Mouse (Mus musculus) hindbrain, embryonic 11.5 days (tissue): Measurements from ENCODE around the gene Gm13275. TPM values are rescaled to one million over a fixed set of nuclear protein-coding genes. Genes with fewer than 3 reads are reported as not detected.
"Not testable (repeated sequence)": the region's sequence is repeated elsewhere in the genome, so short reads cannot be mapped to it uniquely, and the experiment has no call there.

Source experiments
- ATAC-seq: fragments of 200-750 bp; cut with Nextera tagmentation; 2 replicates; pipeline ENCODE4 v1.8.0; 2017; ENCODE audit warnings: mild to moderate bottlenecking, moderate TSS enrichment, moderate library complexity; ENCODE audit not compliant: low FRiP score
- DNase-seq: peaks from one replicate; pipeline ENCODE4 v3.0.0-alpha.2; 2015; ENCODE audit warnings: low spot score
- H3K27ac ChIP-seq: fragments of 300-500 bp; sonication (generic); 2 replicates; pipeline ENCODE4 v1.5.1; 2014; ENCODE audit warnings: mild to moderate bottlenecking, low read depth, low read length
- H3K27me3 ChIP-seq: fragments of 300-500 bp; sonication (generic); 2 replicates; pipeline ENCODE4 v1.6.1; 2014; ENCODE audit warnings: mild to moderate bottlenecking, low read length, moderate library complexity, mixed read lengths; ENCODE audit not compliant: control insufficient read depth, insufficient read depth
- H3K36me3 ChIP-seq: fragments of 300-500 bp; sonication (generic); 2 replicates; pipeline ENCODE4 v1.6.1; 2014; ENCODE audit warnings: mild to moderate bottlenecking, low read length, moderate library complexity, mixed read lengths; ENCODE audit not compliant: control insufficient read depth, insufficient read depth
- H3K4me1 ChIP-seq: fragments of 300-500 bp; sonication (generic); replicated peaks from 2 replicates; pipeline ENCODE4 v1.6.1; 2014; ENCODE audit warnings: low read length, mixed read lengths; ENCODE audit not compliant: control insufficient read depth, insufficient read depth
- H3K4me2 ChIP-seq: fragments of 300-500 bp; sonication (generic); replicated peaks from 2 replicates; pipeline ENCODE4 v1.6.1; 2014; ENCODE audit warnings: mild to moderate bottlenecking, low read depth, low read length
- H3K4me3 ChIP-seq: fragments of 300-500 bp; sonication (generic); 2 replicates; pipeline ENCODE4 v1.5.1; 2014; ENCODE audit warnings: low read depth, low read length
- H3K9ac ChIP-seq: fragments of 300-500 bp; sonication (generic); 2 replicates; pipeline ENCODE4 v1.6.1; 2014; ENCODE audit warnings: low read depth, low read length
- H3K9me3 ChIP-seq: fragments of 300-500 bp; sonication (generic); 2 replicates; pipeline ENCODE4 v1.6.1; 2016; ENCODE audit warnings: low read length; ENCODE audit not compliant: control insufficient read depth
- WGBS: fragments of 180-500 bp; shearing (Covaris S2); extraction: QIAGEN DNeasy Blood & Tissue Kit; methylation state at CpG from one replicate; pipeline ENCODE4 v1.1.7; 2014; 5-methylcytosine and 5-hydroxymethylcytosine counted together
- polyA plus RNA-seq: library from polyadenylated mRNA; unstranded; fragments of >200 nt; fragmentation: Nextera tagmentation; extraction: Ambion mirVana; gene quantifications from 2 replicates; pipeline ENCODE4 v1.2.1, GENCODE M21; 2014

Gm13275 gene
- polyA plus RNA-seq, 1 experiment from 2014 or later, result not detected

DNA sequence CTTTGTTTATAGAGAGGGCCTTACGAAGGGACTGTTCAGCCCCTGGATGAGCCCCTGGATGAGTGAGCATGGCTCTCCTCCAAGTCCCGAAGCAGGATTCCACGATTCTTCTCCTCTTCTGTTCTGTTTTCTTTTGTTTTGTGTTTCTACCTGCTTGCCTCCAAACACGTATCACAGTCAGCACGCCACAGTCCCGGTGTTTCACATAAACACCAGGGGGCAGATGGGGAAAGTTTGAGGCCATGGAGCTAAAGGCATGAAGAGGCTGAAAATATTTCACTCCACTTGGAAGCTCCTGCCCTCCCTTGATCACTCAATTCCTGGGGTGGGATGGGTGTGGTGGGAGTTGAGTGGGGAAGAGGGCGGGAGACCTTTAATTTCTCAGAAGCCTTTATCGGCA lies 32.5 kb upstream of the Gm13275 start:
- H3K4me2 ChIP-seq, H3K9me3 ChIP-seq, H3K4me1 ChIP-seq, H3K9ac ChIP-seq, H3K36me3 ChIP-seq, H3K4me3 ChIP-seq, ATAC-seq, H3K27ac ChIP-seq, H3K27me3 ChIP-seq, DNase-seq: not testable (repeated sequence)
- WGBS, result 73% methylated on average over 6 of the region's 8 CpGs

DNA sequence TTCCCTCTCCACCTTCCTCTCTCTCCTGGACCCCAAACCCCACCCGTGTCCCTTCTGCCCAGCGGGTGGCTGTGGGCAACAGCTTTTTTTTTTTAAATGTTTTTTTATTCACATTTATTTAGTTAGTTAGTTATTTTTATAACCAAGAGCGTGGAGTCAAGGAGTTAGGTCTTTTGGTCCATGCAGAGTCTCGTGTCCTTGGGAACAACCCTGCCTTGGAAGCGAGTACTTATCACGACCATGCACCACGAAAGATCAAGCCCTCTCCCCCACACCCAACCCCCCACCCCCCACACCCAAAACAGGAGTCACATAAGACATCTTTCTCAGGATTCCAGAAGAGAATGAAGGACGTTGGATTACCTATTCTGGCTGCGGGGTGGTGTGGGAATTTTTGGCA lies 31.9 kb upstream of the Gm13275 start:
- ATAC-seq, H3K9me3 ChIP-seq, H3K4me1 ChIP-seq, H3K4me3 ChIP-seq, DNase-seq, H3K36me3 ChIP-seq, H3K27ac ChIP-seq, H3K27me3 ChIP-seq, H3K9ac ChIP-seq, H3K4me2 ChIP-seq: not testable (repeated sequence)
- 49% methylated on average over 8 of the region's 9 CpGs for WGBS

- ATAC-seq, result not testable (repeated sequence)
- WGBS, result 4% methylated on average over 23 of the region's 42 CpGs
Measured at GRCm38 (mm10) chr4:88763384-88764018, 30.8 kb upstream of the Gm13275 start.

DNA sequence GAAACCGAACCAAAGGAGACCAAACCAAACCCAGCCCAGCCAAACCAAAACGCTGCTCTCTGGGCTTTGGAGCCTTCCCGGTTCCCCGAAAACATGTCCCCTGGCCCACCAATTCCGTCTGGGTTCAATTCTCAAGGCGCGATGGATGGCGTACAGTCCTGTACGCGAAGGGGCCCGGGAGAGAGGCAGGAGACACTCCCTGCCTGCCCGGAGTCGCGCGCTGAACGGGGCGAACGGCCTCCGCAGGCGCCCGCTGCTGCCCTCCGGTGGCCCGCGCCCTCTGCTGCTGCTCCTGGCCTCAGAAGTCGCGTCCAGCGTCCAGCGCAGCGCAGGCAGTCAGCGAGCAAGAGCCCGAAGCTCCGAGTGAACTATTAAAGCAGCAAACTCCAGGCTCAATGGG lies 20.8 kb upstream of the Gm13275 start, which contains the start of gene Gm13290:
Gene Gm13290, plus strand, starts transcription at position 301 of the 400 bp plus-strand sequence.
- not testable (repeated sequence) for H3K4me2 ChIP-seq, H3K9ac ChIP-seq, H3K36me3 ChIP-seq, H3K4me1 ChIP-seq, H3K4me3 ChIP-seq, H3K27ac ChIP-seq, H3K9me3 ChIP-seq, DNase-seq, ATAC-seq, H3K27me3 ChIP-seq
- WGBS, result no CpG with 5 or more reads among the region's 32 CpGs

More at GRCm38 (mm10) chr4:88763384-88764018, 30.8 kb upstream of the Gm13275 start:
- Histone ChIP-seq H3K4me3 (peak overlapping the region; percentile 18; the same call in 1 of the 2 replicates), H3K4me2 (peak overlapping the region; percentile 39)
- not testable (repeated sequence) for H3K9me3 ChIP-seq, H3K9ac ChIP-seq, H3K27me3 ChIP-seq, H3K27ac ChIP-seq, H3K36me3 ChIP-seq, H3K4me1 ChIP-seq
- DNase-seq, result peak; percentile 56

GRCm38 (mm10) chr4:88776622-88777021 lies 17.7 kb upstream of the Gm13275 start, which contains the start of gene Gm13289:
Gene Gm13289 (plus strand): TSS chr4:88776922.
- not testable (repeated sequence) for H3K9ac ChIP-seq, DNase-seq, H3K27ac ChIP-seq, H3K9me3 ChIP-seq, H3K36me3 ChIP-seq, ATAC-seq, H3K4me3 ChIP-seq, H3K27me3 ChIP-seq, H3K4me1 ChIP-seq, H3K4me2 ChIP-seq
- WGBS, result no CpG with 5 or more reads among the region's 29 CpGs

- not testable (repeated sequence) for H3K27me3 ChIP-seq, H3K9me3 ChIP-seq, DNase-seq, H3K4me1 ChIP-seq, H3K36me3 ChIP-seq, H3K9ac ChIP-seq, H3K27ac ChIP-seq, H3K4me3 ChIP-seq, ATAC-seq, H3K4me2 ChIP-seq
- no CpG with 5 or more reads among the region's 29 CpGs for WGBS
Measured at GRCm38 (mm10) chr4:88779550-88779949, 14.7 kb upstream of the Gm13275 start, which contains the start of gene Gm13272. Gene Gm13272 (plus strand): TSS chr4:88779850.

DNA sequence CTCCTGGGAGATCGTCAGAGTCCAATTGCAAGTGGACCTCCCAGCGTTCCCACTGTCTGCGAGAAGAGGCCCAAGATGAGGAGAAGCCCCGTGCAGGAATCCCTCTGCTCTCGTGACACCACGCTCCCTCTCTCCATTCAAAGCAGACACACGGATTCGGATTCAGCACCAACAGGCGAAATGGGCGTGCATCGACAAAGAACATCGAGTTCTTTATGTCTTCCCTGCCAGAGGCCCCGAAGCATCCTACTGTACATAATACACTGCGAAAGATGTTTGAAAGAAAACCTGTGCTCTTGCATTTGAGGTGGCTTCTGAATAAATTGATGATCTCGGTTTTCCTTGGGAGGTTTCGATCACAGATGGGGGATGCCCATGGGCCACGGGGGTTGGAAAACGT lies 14.0 kb upstream of the Gm13275 start:
- not testable (repeated sequence) for H3K9me3 ChIP-seq, H3K4me3 ChIP-seq, DNase-seq, H3K27ac ChIP-seq, H3K4me1 ChIP-seq, H3K9ac ChIP-seq, ATAC-seq, H3K27me3 ChIP-seq, H3K36me3 ChIP-seq, H3K4me2 ChIP-seq
- 39% methylated on average over 15 of the region's 18 CpGs for WGBS

GRCm38 (mm10) chr4:88781831-88782230 lies 12.5 kb upstream of the Gm13275 start, which contains the start of gene Ifnz:
Gene Ifnz (plus strand): TSS chr4:88782131.
- not testable (repeated sequence) for H3K9ac ChIP-seq, H3K27me3 ChIP-seq, DNase-seq, H3K36me3 ChIP-seq, H3K27ac ChIP-seq, ATAC-seq, H3K4me1 ChIP-seq, H3K9me3 ChIP-seq, H3K4me3 ChIP-seq
- peak within 1 kb of the TSS; percentile 28; the same call in 1 of the 2 replicates for H3K4me2 ChIP-seq
- WGBS, result 28% methylated on average over 4 of the region's 7 CpGs

- DNase-seq, H3K9me3 ChIP-seq, H3K36me3 ChIP-seq, H3K27ac ChIP-seq, ATAC-seq, H3K27me3 ChIP-seq, H3K9ac ChIP-seq, H3K4me1 ChIP-seq, H3K4me3 ChIP-seq: not testable (repeated sequence)
- H3K4me2 ChIP-seq, result peak overlapping the region; percentile 28; the same call in 1 of the 2 replicates
- WGBS, result 0% methylated on average over 3 of the region's 31 CpGs
Measured at GRCm38 (mm10) chr4:88782335-88782734, 12.0 kb upstream of the Gm13275 start.
